Mouse (Mus musculus): ENCODE data around the gene Lcn9.
"Not testable (repeated sequence)": the region's sequence is repeated elsewhere in the genome, so short reads cannot be mapped to it uniquely, and the experiment has no call there.

Lcn9 gene

DNA sequence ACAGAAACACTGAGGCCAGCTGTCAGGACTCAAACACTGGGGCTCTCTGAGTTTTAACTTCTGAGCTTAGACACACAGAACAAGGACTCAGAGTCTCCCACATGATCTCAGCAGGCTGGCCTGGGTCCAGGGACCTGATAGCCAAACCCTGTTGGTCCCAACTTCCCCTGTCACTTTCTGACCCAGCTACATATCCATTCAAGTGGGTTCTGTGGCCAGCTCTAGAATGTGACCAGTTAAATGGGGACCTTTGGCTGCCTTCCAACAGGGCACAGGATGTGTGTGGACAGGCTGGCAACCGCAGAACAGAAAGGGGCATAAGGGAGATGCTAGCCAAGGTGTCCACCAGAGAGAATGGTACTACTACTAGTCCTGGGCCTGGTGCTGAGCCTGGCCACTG lies at the start of gene Lcn9:
TSS of gene Lcn9 (plus strand) at position 348 of the 400 bp plus-strand sequence.
- no peak for DNase-seq

DNA sequence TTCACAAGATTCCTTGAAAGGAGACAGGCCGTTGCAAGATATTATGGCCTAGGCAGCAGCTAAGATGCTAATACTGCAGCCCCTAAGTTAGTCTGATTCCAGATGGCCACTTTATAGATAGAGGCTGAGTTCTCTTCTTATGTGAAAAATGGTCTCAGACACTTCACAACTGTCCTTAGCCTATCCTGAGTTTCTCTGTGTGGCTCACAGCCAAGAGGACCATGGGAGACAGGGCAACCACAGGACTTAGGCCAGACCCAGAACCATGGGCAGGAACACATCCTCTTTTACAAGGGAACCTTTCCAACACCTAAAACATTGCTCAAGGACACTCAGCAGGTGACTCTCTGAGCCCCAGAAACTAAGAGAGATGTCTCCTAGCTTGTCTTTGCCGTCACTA lies 49.4 kb upstream of the Lcn9 start:
- no peak for DNase-seq

DNA sequence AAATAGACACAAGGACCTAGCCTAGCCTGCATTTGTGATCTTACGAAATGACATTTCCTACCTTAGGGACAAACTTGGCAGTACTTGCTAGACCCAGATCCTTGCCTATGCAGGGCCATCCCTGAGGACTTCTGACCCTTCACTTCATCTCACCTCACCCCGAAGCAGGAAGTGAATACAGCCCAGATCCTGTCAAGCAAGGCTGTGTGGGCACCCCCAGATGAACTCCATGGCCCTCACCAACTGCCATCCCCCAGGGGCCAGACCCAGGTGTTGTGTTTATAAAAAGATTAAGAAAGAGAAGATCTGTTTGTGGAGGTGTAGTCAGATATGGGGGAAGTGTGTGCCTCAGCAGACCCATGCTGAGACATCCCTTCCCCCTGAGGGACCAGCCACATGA lies 48.3 kb upstream of the Lcn9 start:
- no peak for DNase-seq

DNA sequence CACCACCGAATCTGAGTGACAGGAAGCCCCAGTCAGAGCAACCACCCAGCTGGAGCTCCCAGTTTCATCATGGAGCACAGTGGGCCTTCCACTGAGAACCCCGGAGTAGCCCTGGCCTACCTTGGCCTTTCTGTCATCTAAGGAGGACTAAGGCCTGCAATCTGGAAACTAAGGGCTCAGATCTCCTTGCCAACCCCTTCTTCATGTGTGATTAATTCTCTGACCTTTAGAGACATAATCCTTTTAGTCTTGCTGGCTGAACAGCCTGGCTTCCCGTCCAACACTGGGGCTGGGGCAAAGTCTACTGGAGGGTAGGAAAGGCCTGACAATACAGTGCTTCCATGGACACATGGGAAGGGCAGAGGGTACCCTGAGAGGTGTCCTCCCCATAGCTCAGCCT lies 47.0 kb upstream of the Lcn9 start:
- no peak for DNase-seq

DNA sequence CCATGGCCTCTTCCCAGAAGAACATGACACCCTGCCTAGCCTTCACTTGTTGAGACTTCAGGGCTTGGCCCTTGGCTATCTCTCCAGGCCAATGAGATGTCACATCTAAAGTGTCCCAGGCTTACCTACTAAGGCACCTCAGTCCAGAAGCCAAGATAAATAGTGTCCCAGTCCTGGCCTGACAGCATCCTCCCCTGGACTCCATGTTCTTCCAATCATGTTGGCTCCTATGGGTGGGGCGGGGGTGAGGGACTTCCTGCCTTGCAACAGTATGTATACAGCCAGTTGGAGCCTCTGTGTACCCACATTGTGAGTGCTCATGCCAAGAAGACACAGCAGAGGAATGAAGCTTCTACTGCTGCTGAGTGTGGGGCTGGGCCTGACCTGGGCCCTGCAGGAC lies 46.2 kb upstream of the Lcn9 start, which contains the start of gene Lcn11:
TSS of gene Lcn11 (plus strand) at position 301 of the 400 bp plus-strand sequence.
- DNase-seq: no peak

DNA sequence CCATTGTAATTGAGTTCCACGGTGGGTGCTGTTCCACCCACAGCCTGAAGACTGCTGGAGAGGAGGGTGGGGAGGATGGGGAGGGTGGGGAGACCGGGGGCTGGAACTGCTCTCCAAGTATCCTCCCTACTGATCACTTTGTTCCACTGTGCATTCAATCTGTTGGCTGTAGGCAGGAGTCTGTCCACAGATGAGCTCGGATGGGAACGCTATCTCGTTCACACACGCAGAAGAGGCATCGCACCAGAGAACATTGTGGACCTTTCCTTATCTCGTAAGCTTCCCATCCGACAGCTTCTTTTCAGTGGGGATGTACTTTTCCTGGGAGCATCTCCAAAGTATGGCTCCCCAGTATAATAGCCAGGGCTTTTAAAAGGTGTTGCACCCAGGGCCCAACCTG lies 43.9 kb upstream of the Lcn9 start:
- DNase-seq: no peak

DNA sequence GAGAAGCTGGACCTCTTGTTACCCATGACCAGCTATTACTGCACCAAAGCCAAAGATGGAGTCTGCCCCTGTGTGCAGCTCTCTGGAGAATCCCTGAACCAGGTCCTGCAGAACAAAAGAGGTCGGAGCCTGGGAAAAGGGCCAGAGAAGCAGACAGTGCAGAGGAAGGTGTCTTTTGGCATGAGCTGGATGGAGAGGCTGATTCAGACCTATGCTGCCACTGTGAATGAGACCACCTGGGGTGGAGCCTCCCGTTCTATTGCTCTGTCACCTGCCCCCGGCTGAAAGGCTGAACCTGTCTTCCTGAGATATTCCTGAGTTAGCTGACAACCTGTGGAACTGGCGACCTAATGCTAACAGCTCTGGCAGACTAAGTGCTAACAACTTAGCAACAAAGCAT lies 42.0 kb upstream of the Lcn9 start:
- no peak for DNase-seq

DNA sequence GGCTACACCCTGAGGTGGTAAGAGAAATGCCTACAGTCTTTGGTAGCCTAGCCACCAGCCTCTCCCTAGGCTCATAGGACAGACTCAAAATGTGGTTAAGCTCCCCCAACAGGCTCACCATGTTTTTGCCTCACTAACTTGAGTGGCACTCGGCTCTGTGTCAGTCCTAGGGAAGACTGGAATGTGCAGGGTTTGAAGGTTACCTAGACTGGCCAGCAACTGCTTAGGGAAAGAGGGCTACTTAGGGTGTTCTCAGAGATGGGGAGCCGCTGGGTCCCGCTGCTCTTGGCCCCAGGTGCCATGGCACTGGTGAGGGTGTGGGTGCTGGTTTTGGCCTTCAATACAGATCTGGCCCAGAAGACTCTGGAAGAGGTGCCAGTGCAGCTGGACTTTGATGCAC lies 41.0 kb upstream of the Lcn9 start, which contains the start of gene Gm13539:
TSS of gene Gm13539 (plus strand) at position 301 of the 400 bp plus-strand sequence.
- DNase-seq: no peak

DNA sequence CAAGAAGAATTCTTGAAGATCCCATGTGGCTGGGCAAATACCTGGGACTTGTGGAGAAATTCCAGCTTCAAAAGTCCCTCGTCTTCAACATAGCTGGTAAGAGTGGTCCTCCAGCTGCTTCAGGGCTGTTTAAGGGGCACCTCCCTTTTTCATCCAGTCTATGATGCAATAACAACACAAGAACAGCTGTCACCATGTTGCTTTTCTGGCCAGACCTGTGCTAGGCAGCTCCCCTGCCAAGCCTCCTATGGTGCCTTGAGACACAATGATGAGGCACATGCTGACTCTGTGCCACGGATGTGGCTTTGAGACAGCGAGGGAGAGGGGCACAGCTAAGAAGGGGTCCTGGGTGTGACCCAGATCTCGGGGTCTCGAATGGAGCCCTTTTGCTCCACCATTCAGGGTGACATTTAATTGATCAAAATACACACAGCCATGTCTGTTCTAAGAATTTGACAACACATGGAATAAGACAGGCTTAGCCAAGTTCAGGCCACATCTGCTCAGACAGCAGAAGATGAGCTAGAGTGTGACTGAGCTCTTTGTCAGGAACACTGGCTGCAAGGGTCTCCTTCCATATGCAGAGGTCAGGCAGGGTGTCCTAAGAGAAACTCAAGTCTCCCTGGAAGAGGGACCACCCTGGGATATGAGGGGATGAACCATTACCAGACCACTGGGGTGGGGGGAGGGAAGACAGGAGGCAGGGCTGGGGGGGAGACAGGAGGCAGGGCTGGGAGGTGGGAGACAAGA lies 37.2 kb upstream of the Lcn9 start:
- DNase-seq: no peak

DNA sequence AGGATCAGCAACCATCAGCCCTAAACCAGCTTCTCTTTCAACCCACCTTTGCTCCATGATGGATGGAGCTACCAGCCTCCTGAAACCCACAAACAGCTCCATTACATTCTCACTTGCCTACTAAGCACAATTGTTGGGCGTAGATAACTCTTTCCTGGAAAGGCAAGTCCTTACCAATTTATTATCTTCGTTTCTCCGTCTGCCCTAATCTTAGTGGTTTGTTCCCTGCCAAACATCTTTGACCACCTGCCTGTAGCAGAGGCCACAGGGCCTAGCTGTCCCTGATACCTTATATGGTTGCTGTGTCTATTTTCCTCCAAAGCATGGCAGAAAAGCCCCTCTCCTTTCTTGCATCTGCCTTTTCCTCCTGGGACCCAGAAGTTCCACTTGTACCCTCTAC lies 33.9 kb upstream of the Lcn9 start:
- DNase-seq: no peak

DNA sequence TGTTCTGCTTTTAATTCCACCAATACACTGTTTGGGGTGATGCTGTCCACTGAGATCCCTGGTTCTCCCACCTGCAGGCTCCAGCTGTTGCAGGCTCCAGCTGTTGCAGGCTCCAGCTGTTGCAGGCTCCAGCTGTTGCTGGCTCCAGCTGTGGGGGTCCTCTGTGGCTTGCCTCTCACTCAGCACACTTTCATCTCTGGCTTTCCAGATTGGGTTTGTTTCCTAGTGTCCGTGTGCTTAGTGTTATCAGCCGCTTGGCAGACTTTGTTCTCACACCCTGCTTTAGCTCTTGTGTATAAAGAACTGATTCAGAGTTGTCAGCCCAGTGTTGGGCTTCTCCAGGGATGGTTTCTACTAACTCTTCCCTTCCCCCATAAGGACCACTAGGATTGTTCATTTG lies 25.3 kb upstream of the Lcn9 start:
- no peak for DNase-seq

DNA sequence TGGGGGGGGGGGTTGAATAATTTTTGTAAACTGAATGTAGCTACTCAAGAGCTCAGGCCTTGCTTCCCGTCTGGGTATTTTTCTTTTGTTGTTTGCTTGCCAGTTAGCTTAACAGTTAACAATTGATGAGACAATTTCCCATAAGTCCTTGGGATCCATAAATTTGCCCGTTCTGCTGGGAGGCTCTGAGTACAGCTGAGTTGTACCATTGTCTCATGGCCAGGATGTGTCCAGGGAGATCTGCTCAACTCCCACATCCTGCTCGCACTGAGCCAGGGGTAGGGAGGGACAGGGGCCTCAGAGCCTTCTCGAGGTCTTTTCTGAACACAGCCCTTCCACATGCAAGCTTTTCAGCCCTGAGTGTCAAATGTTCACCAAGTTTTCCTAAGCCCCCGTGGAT lies 24.9 kb upstream of the Lcn9 start:
- DNase-seq: no peak

DNA sequence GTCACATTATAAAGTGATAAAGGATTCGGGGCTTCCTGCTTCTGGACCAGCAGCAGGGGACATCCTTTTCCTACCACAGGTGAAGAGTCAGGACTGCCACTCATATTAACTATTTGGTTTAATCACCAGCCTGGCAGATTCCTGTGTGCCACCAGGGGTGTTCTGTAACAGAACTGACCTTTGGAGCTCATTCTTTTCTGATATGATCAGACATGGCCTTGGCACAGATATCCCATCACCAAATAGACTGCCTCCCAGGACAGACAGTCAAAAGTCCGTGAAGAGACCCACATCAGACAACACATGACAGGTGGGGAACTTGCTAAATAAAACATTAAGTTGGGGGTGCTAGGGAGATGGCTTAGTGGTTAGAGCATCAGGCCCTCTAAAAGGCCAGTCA lies 11.2 kb upstream of the Lcn9 start:
- no peak for DNase-seq

DNA sequence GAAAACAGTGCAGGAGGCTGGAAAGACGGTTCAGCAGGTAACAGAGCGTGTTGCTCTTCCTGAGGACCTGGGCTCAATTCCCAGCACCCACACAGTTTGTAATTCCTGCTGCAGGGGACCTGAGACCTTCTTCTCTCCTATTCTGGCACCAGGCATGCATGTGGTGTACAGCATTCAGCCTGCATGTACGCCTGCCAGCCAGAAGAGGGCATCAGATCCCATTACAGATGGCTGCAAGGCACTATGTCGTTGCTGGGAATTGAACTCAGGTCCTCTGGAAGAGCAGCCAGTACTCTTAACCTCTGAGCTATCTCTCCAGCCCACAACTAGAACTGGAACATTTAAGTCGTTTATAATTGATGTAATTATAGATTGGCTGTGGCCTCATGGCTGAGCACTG lies 9.6 kb upstream of the Lcn9 start:
- DNase-seq: no peak

DNA sequence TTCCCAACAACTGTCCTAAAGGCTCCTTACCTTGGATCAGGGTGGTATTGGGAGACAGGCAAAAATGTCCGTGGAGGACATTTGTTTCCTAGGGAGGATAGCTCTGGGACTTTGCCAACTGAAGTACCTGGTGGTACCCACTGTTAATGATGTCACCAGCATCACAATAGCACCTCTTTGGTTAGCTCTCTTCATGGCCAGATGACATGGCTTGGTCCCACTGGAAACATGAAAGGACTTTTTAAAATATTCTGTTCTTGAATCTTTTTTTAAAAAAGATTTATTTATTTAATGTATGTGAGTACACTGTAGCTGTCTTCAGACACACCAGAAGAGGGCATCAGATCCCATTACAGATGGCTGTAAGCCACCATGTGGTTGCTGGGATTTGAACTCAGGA lies 7.2 kb upstream of the Lcn9 start, which contains the start of gene Glt6d1:
TSS of gene Glt6d1 (minus strand) at position 101 of the 400 bp plus-strand sequence.
- not testable (repeated sequence) for DNase-seq

DNA sequence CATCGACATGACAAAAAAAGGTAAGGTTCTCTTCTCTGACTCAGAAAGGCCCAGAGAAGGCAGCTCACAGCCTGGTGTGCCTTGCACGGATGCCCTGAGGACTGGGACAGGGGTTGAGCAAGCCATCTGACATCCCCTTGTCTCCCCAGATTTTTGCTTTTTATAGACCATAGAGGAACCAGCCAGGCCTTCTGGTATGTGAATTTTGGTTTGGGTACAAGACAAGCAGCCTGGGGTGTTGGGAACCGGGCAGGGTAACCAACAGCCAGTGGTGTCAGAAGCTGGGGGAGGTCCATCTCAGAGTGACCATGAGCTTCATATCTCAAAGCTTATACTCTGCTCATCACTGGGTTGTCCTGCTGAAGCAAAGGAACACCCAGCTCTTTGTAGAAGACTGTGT lies 1.8 kb downstream of the Lcn9 start:
- no peak for DNase-seq

DNA sequence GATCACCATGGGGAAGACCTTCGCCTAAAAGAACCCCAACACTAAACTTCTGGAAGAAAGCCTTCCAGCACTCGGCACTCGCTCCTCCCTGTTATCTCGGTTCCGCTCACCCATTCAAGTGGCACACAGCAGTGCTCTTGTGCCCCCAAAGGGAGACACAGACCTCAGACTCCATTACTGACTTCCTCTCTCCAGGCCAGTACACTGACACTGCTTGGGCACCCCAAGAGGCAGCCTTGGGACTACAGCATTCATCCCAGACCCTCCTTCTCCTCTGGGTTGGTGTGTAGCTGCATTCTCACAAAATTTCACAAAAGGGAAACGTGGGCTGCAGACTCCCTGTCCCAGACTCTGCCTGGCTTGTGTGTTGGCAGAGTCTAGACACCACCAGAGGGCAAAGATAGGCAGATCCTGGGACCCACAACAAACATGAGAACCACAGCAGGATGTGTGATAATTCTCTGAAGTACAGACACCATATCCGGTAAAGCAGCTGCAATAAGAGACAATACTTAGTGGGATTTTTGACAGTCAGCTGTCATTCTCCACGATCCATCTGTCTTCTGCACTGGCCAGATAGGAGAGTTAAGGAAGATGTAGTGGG lies 5.5 kb downstream of the Lcn9 start:
- no peak for DNase-seq

DNA sequence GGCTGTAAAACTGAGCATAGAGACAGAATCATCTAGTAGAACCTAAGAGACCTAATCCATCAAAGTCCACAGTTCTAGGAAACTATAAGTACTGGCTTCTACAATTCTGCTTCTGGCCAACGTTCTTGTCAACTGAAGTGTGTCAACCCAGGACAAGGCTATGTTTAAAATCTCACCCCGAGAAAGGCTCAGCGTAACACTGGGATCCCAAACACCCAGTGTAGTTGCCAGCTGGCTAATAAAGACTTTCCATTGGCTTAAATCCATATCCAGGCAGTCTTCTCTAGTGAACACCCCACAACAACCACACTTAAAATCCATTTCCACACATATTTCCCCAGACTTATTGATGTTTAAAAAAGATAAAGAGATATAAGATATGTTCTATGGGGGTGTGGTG lies 7.8 kb downstream of the Lcn9 start:
- DNase-seq: no peak

DNA sequence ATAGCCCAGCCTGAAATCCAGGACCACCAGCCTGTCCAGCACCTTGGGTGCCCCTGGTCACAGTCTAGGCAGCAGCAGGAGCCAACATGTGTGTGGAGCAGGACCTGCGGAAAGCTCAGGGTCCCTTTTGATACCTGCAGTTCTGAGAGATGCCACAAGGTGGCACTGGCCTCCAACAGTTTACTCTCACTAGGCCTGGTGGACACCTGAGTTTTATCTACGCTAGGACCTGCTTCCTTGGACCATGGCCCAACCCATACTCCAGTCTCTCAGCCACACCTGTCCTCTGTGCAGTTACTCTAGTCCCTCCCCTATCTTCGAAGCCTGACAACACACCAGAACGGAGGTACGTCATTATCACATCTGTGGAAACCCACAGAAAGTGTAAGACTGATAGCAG lies 13.3 kb downstream of the Lcn9 start:
- DNase-seq: peak; percentile 74

DNA sequence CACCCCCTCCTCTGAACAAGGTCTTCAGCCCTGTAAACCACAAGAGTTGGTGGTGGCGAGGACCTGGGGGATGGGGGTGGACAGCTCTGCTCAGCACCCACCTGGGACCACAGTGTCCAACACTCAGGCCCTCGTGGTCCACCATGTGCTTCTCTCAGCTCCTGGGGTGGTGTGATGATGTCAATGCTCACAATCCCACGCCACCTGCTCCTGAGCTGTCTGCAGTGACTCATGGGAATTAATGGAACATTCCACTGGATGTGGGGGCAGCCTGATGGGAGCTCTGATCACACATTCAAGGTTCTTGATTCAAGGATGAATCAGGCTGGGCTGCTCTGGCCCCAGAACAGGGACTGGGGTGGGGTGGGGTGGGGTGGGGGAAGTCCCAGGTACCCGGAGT lies 19.2 kb downstream of the Lcn9 start:
- no peak for DNase-seq

DNA sequence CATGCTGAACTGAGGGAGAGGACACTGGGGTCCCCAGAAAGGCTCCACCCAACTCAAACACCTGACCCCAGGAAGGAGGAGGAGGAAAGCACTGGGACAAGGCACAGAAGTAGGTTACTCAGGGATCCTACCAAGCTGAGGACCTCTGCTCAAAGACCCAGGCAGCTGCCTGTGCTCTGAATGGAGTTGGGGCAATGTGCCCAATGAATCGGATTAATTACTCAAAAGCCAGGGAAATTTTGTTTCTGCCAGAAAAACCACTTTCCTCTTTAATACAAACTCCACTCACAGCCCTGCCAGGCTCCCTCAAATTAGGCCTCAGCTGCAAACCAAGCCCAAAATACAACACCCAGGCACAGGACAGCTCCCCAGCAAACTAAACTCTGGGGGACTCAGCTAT lies 19.8 kb downstream of the Lcn9 start:
- no peak for DNase-seq

DNA sequence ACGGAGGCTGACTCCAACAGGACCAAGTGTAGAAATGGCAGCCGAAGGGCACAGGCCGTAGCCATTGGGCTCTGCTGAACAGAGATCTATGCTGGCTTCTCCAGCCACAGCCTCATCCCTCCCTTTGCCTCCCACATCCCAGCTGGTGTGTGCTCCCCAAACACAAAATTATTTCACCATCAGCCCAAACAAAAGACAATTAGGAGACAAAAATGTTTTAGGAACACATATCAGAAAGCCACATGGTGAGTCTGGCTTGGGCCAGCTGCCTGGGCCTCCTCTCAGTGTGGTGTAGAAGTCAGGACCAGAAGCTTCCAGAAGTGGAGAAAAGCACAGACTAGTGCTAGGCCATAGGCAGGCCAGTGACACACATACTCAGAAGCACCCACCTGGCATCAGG lies 21.1 kb downstream of the Lcn9 start:
- DNase-seq: no peak

DNA sequence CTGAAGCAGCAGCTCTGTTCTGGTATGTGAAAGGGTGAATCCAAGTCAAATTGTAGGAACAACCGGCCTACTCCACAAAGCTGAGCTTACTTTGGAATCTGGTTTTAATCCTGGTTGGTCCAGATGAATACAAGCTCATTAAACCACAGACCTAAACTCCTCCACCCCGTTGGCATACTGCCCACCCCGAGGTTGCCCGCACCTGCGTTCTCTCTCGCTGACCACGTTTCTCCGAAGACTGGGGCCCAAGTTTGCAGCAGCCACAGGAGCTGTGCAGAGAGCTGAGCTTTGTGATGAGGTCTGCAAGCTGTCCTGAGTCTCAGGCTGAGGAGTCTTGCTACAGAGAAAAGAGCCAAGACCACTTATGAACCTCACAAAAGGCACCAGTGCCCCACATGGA lies 23.6 kb downstream of the Lcn9 start:
- no peak for DNase-seq

DNA sequence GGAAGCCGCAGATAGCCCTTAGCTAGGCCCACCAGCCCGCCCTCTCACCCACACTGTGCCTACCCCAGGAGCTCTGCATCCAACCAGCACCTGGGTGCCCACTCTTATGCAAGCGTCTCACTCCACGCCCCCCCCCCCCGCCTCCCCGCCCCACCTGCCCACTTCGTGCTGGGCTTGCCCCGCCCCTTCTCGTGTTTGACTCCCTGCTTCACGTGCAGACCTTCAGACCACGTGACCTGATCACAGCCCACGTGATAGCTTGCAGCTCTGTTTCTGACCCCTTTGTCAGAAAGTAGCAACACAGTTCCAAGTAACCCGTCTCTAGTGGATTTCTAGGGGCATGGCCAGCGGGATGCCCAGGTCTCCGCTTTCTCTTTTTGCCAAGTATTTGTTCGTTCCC lies 24.3 kb downstream of the Lcn9 start, which contains the start of gene Sohlh1:
TSS of gene Sohlh1 (minus strand) at position 23 of the 400 bp plus-strand sequence.
- no peak for DNase-seq

DNA sequence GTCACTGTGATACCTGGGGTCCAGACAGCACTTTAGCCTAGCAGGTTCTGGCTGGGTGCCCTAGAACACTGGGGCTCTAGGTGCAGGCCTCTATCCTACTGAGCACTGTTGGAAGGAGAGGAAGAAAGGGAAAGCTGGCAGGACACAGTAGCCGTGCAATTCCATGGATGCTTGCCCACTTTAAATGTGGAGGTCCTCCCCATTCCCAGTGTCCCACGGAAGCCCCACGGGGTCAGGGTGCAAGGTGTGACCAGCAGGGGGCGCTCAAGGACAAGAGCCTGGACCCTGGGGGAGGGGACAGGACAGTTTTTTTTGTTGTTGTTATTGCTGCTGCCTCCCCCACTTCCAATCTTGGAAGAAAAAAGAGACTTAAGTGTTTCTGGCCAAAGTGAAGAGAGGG lies 27.4 kb downstream of the Lcn9 start:
- peak; percentile 57 for DNase-seq
